Mouse (Mus musculus) hindbrain, embryonic 11.5 days (tissue): ENCODE results near the gene Fam114a1. TPM values are rescaled to one million over a fixed set of nuclear protein-coding genes. Genes with fewer than 3 reads are reported as not detected.

Source experiments
- ATAC-seq: fragments of 200-750 bp; cut with Nextera tagmentation; 2 replicates; pipeline ENCODE4 v1.8.0; 2017; ENCODE audit warnings: mild to moderate bottlenecking, moderate TSS enrichment, moderate library complexity; ENCODE audit not compliant: low FRiP score
- DNase-seq: peaks from one replicate; pipeline ENCODE4 v3.0.0-alpha.2; 2015; ENCODE audit warnings: low spot score
- H3K27ac ChIP-seq: fragments of 300-500 bp; sonication (generic); 2 replicates; pipeline ENCODE4 v1.5.1; 2014; ENCODE audit warnings: mild to moderate bottlenecking, low read depth, low read length
- H3K27me3 ChIP-seq: fragments of 300-500 bp; sonication (generic); 2 replicates; pipeline ENCODE4 v1.6.1; 2014; ENCODE audit warnings: mild to moderate bottlenecking, low read length, moderate library complexity, mixed read lengths; ENCODE audit not compliant: control insufficient read depth, insufficient read depth
- H3K36me3 ChIP-seq: fragments of 300-500 bp; sonication (generic); 2 replicates; pipeline ENCODE4 v1.6.1; 2014; ENCODE audit warnings: mild to moderate bottlenecking, low read length, moderate library complexity, mixed read lengths; ENCODE audit not compliant: control insufficient read depth, insufficient read depth
- H3K4me1 ChIP-seq: fragments of 300-500 bp; sonication (generic); replicated peaks from 2 replicates; pipeline ENCODE4 v1.6.1; 2014; ENCODE audit warnings: low read length, mixed read lengths; ENCODE audit not compliant: control insufficient read depth, insufficient read depth
- H3K4me2 ChIP-seq: fragments of 300-500 bp; sonication (generic); replicated peaks from 2 replicates; pipeline ENCODE4 v1.6.1; 2014; ENCODE audit warnings: mild to moderate bottlenecking, low read depth, low read length
- H3K4me3 ChIP-seq: fragments of 300-500 bp; sonication (generic); 2 replicates; pipeline ENCODE4 v1.5.1; 2014; ENCODE audit warnings: low read depth, low read length
- H3K9ac ChIP-seq: fragments of 300-500 bp; sonication (generic); 2 replicates; pipeline ENCODE4 v1.6.1; 2014; ENCODE audit warnings: low read depth, low read length
- H3K9me3 ChIP-seq: fragments of 300-500 bp; sonication (generic); 2 replicates; pipeline ENCODE4 v1.6.1; 2016; ENCODE audit warnings: low read length; ENCODE audit not compliant: control insufficient read depth
- WGBS: fragments of 180-500 bp; shearing (Covaris S2); extraction: QIAGEN DNeasy Blood & Tissue Kit; methylation state at CpG from one replicate; pipeline ENCODE4 v1.1.7; 2014; 5-methylcytosine and 5-hydroxymethylcytosine counted together
- polyA plus RNA-seq: library from polyadenylated mRNA; unstranded; fragments of >200 nt; fragmentation: Nextera tagmentation; extraction: Ambion mirVana; gene quantifications from 2 replicates; pipeline ENCODE4 v1.2.1, GENCODE M21; 2014

Gene Fam114a1
- polyA plus RNA-seq, 1 experiment from 2014 or later: 21.8 TPM

DNA sequence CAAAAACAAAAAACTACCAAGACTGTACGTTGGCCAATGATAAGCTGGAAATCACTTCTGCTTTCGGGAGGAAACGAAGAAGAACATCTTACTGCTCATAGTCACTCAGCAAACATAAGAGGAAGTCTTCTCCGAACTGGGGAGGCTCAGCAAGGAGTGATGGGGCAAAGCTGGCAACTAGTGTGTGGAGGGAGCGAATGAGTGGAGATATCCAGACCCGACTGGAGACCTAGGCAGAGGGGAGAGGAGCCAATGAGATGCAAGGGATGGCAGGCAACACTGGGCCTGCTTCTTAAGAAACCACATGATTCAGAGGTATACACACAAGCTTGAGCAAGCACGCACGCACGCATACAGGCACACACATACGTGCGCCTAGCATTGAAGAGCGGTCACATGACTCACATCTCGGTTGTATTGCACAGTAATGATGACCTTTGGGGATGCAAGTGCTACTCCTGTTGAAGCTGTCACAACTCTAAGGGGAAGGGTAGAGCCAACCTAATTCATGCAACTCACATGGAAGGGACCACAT is 8.9 kb upstream of the Fam114a1 start:
- no peaks in the 10 kb centered on the region for H3K4me1 ChIP-seq
- H3K27me3 ChIP-seq: no peaks in the 10 kb centered on the region
- H3K9ac ChIP-seq: no peak overlapping the region
- no peak overlapping the region for H3K4me3 ChIP-seq
- no peaks in the 10 kb centered on the region for H3K36me3 ChIP-seq
- H3K9me3 ChIP-seq: no peaks in the 10 kb centered on the region
- WGBS: 93% methylated on average over 13 of the region's 13 CpGs
- no peak overlapping the region for H3K4me2 ChIP-seq
- DNase-seq (no peak), ATAC-seq (no peak)
- no peak overlapping the region for H3K27ac ChIP-seq

DNA sequence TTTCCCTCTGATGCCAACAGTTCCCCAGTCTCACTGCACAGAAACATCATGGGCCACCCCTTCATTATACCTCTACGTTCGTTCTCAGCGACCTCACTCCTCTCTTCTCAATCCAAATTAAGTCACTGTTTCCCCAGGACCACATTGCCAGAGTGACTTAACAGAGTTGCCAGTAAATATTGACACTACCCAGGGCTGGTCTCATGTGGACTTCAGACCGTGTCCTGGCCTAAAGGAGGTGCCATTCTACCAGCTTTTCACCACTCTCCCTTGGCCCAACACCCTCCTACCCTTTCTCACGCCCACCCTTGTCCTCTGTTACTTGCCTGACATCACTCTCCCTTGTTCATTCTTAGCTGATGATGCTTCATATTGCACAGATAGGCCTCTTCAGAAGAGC is 6.6 kb upstream of the Fam114a1 start:
- ATAC-seq (no peak), DNase-seq (no peak)
- no peaks in the 10 kb centered on the region for H3K4me1 ChIP-seq
- no peaks in the 10 kb centered on the region for H3K36me3 ChIP-seq
- WGBS: 90% methylated on average over 5 of the region's 5 CpGs
- no peak overlapping the region for H3K4me2 ChIP-seq
- no peaks in the 10 kb centered on the region for H3K27me3 ChIP-seq
- no peak overlapping the region for H3K4me3 ChIP-seq
- H3K27ac ChIP-seq: no peak overlapping the region
- H3K9ac ChIP-seq: no peak overlapping the region
- H3K9me3 ChIP-seq: no peaks in the 10 kb centered on the region

DNA sequence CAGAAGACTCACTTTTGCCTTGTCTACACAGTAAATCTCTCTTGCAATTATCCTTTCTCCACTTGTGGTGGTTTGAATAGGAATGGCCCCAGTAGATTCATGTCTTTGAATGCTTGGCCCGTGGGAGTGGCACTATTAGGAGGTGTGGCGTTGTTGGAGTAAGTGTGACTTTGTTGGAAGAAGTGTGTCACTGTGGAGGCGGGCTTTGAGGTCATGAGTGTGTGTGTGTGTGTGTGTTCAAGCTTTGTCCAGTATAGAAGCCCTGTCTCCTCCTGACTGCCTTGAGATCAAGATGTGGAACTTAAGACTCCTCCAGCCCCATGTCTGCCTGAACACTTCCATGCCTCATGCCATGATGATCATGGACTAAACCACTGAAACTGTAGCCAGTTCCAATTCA is 6.1 kb upstream of the Fam114a1 start:
- H3K36me3 ChIP-seq: no peaks in the 10 kb centered on the region
- H3K9ac ChIP-seq: no peak overlapping the region
- no peak overlapping the region for H3K4me2 ChIP-seq
- no peak overlapping the region for H3K4me3 ChIP-seq
- 87% methylated on average over 3 of the region's 3 CpGs for WGBS
- H3K27ac ChIP-seq: no peak overlapping the region
- no peaks in the 10 kb centered on the region for H3K9me3 ChIP-seq
- DNase-seq (no peak), ATAC-seq (no peak)
- no peaks in the 10 kb centered on the region for H3K4me1 ChIP-seq
- no peaks in the 10 kb centered on the region for H3K27me3 ChIP-seq

DNA sequence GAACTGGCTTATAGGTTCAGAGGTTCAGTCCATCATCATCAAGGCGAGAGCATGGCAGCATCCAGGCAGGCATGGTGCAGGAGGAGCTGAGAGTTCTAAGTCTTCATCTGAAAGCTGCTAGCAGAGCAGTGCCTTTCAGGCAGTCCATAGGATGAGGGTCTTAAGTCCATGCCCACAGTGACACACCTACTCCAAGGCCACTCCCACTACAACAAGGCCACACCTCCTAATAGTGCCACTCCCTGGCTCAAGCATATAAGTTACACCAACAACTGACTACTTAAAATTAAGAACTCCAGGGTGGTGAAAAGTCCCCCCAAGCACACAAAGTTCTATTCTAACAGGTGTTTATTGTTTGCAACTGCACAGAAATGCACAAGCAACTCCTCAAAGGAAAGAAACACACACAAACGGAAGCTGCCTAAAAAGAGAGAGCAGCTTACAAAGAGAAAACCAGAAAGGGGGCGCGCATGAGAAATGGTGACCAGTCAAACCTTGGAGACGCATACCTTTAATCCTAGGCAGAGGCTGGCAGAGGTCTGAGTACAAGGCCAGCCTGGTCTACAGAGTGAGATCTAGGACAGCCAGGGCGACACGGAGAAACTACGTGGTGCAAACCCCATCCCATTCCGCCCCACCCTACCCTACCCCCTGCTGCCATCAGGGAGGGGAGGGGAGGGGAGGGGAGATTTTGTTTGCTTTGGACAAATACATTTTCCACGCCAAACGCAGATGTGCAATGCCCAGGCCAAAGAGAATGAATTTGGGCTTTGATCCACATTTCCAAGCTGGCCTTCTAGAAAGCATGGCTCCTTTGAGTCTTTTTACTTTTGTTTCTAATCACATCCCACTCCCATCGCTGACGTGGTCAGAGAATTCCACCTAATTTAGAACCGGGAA is 660 bp upstream of the Fam114a1 start:
- no peaks in the 10 kb centered on the region for H3K9me3 ChIP-seq
- WGBS: 5% methylated on average over 14 of the region's 14 CpGs
- peak overlapping the region; percentile 70 for H3K9ac ChIP-seq
- H3K4me2 ChIP-seq: peak overlapping the region; percentile 94
- H3K27ac ChIP-seq: no peak overlapping the region
- no peaks in the 10 kb centered on the region for H3K27me3 ChIP-seq
- H3K4me3 ChIP-seq: peak overlapping the region; percentile 60
- H3K4me1 ChIP-seq: 0 out of 2 replicates have a peak, but pooled peaks cover 2% of the 10 kb centered on the region
- H3K36me3 ChIP-seq: no peaks in the 10 kb centered on the region
- peak; percentile 66 for ATAC-seq
- DNase-seq: no peak

DNA sequence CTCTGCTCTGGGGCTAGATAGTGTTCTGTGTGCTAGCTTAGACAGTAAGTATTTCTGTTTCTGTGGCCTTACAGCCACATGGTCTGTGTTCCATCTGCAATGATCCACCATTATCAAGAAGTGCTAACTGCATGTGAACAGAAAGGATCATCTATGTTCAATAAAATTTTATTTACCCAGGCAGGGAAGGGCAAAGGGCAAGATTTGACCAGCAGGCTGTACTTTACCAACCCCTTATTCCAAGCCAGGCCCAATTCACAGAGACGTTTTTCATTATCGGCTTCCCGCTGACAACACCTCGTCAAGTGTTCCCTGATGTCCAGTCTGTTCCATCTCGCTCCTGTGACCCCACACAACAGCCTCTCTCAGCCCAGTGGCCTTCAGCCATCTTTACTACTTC is 5.2 kb downstream of the Fam114a1 start:
- no peaks in the 10 kb centered on the region for H3K27me3 ChIP-seq
- H3K36me3 ChIP-seq: no peaks in the 10 kb centered on the region
- 79% methylated on average over 5 of the region's 5 CpGs for WGBS
- DNase-seq (no peak), ATAC-seq (no peak)
- H3K9me3 ChIP-seq: no peaks in the 10 kb centered on the region
- H3K9ac ChIP-seq: no peak overlapping the region
- no peak overlapping the region for H3K27ac ChIP-seq
- H3K4me2 ChIP-seq: no peak overlapping the region
- H3K4me3 ChIP-seq: no peak overlapping the region
- H3K4me1 ChIP-seq: 0 out of 2 replicates have a peak, but pooled peaks cover 2% of the 10 kb centered on the region

DNA sequence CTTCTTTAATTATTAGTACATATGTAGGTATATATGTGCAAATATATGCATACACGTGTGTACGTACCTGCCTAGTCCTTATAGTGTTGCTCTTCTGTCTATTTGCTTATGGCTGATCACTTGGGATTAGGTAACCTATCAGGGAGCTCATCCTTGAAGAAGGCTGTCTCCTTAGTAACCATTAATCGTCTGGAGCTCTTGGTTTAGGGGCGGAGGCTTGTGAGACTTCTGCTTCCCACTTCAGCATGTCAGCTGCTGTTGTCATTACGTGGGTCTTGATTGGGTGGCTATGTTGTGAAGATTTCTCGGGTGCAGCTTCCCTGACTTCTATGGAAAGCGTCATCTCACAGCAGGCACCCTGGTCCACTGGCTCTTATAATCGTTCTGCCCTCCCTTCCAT is 7.3 kb downstream of the Fam114a1 start:
- Histone ChIP-seq H3K27me3 (no peaks in the 10 kb centered on the region), H3K9me3 (no peaks in the 10 kb centered on the region), H3K4me2 (no peak overlapping the region), H3K36me3 (no peaks in the 10 kb centered on the region), H3K9ac (no peak overlapping the region), H3K4me1 (no peaks in the 10 kb centered on the region), H3K4me3 (no peak overlapping the region), H3K27ac (no peak overlapping the region)
- ATAC-seq (no peak), DNase-seq (no peak)
- 76% methylated on average over 8 of the region's 8 CpGs for WGBS

DNA sequence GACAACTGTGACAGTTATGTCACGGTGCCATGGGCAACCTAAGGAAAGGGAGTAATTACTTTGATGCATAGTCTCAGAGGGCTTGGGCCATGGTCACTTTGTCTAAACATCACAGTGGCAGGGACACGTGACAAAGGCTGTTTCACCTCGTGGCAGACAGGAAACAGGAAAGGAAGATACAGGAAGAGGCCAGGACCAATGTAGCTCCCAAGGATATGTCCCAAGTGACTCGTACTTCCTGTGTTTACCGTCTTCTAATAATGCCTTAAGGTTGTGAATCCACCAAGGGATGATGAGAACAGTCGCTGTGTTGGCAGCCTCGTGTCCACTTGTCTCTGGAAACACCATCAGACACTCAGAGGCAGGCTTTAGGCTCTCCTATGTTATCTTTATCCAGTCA is 16.1 kb downstream of the Fam114a1 start:
- ATAC-seq (no peak), DNase-seq (no peak)
- Histone ChIP-seq H3K27me3 (no peaks in the 10 kb centered on the region), H3K9me3 (no peaks in the 10 kb centered on the region), H3K4me1 (no peaks in the 10 kb centered on the region), H3K9ac (no peak overlapping the region), H3K4me2 (no peak overlapping the region), H3K4me3 (no peak overlapping the region), H3K36me3 (no peaks in the 10 kb centered on the region), H3K27ac (no peak overlapping the region)
- WGBS: 73% methylated on average over 7 of the region's 7 CpGs

DNA sequence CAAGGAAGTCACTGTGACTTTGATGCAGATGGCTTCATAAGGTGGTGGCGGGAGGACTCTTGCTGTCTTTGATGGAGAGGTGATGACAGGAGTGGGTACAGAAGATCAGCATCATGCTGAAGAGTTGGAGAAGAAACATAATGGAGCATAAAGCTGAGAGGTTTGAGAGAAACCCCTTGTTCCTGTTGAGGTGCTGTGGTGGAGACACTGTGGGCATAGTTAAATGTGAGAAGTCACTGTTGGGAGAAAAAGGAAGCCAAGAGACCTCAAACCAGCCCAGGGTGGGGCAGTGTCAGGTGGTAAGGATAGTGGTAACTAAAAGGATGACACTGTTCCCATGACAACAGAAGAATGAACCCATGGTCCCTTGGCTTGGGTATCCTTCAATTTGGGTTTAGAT is 20.1 kb downstream of the Fam114a1 start:
- Histone ChIP-seq H3K4me2 (no peak overlapping the region), H3K9me3 (no peaks in the 10 kb centered on the region), H3K27me3 (no peaks in the 10 kb centered on the region), H3K4me1 (no peaks in the 10 kb centered on the region), H3K27ac (no peak overlapping the region), H3K36me3 (no peaks in the 10 kb centered on the region), H3K4me3 (no peak overlapping the region), H3K9ac (no peak overlapping the region)
- ATAC-seq (no peak), DNase-seq (no peak)
- 83% methylated on average over 1 of the region's 1 CpGs for WGBS

DNA sequence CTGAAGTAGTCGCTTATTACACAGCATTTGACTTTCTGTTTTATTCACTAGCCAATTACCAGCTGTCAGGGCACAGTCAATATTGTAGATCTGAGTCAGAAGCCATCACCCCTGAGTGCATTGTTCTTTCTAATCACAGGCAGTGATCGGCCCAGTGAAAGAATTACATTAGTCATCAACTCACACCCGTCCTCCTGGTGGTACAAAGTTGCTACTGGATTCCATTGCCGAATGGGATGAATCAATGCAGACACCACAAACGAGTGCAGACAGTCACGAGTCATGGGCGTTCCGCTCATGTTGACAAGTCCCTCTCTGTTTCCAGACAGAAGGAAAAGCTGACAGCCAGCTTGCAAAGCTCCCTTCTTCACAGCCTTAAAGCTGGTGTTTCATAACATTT is 22.7 kb downstream of the Fam114a1 start:
- DNase-seq (no peak), ATAC-seq (no peak)
- H3K27me3 ChIP-seq: no peaks in the 10 kb centered on the region
- no peak overlapping the region for H3K9ac ChIP-seq
- H3K9me3 ChIP-seq: no peaks in the 10 kb centered on the region
- H3K4me2 ChIP-seq: no peak overlapping the region
- H3K27ac ChIP-seq: no peak overlapping the region
- H3K36me3 ChIP-seq: no peaks in the 10 kb centered on the region
- 72% methylated on average over 8 of the region's 8 CpGs for WGBS
- H3K4me1 ChIP-seq: no peaks in the 10 kb centered on the region
- H3K4me3 ChIP-seq: no peak overlapping the region
